Mouse (Mus musculus): ENCODE measurements around the gene Macf1. TPM values are rescaled to one million over a fixed set of nuclear protein-coding genes. Genes with fewer than 3 reads are reported as not detected.
"Not testable (repeated sequence)": the region's sequence is repeated elsewhere in the genome, so short reads cannot be mapped to it uniquely, and the experiment has no call there.

Macf1 gene
- total RNA-seq, 4 experiments from 2014 or later = 137 to 199 (median 157) TPM

GRCm38 (mm10) chr4:123633874-123634273 is 50.3 kb downstream of the Macf1 start:
- DNase-seq = no peak

- DNase-seq = peak; percentile 81
These were observed 50.8 kb downstream of the Macf1 start for GRCm38 (mm10) chr4:123633370-123633769.

GRCm38 (mm10) chr4:123632116-123632515 is 52.0 kb downstream of the Macf1 start:
- DNase-seq = not testable (repeated sequence)

- no peak for DNase-seq
These were observed 52.5 kb downstream of the Macf1 start for GRCm38 (mm10) chr4:123631654-123632053.

- no peak for DNase-seq
These were observed 56.5 kb downstream of the Macf1 start for GRCm38 (mm10) chr4:123627683-123628082.

GRCm38 (mm10) chr4:123625332-123626072 is 58.7 kb downstream of the Macf1 start:
- DNase-seq = no peak

- no peak for DNase-seq
These were observed 59.7 kb downstream of the Macf1 start for GRCm38 (mm10) chr4:123624438-123624837.

GRCm38 (mm10) chr4:123623742-123624151 is 60.4 kb downstream of the Macf1 start:
- DNase-seq = no peak

- DNase-seq = no peak
These were observed 62.4 kb downstream of the Macf1 start for GRCm38 (mm10) chr4:123621732-123622131.

- DNase-seq = no peak
These were observed 66.3 kb downstream of the Macf1 start for GRCm38 (mm10) chr4:123617727-123618389.

- DNase-seq = no peak
These were observed 67.2 kb downstream of the Macf1 start for GRCm38 (mm10) chr4:123616971-123617370.

- DNase-seq = no peak
These were observed 67.7 kb downstream of the Macf1 start for GRCm38 (mm10) chr4:123616501-123616900.

- no peak for DNase-seq
These were observed 70.7 kb downstream of the Macf1 start for GRCm38 (mm10) chr4:123613309-123613947.

GRCm38 (mm10) chr4:123611940-123612339 is 72.2 kb downstream of the Macf1 start:
- no peak for DNase-seq

GRCm38 (mm10) chr4:123611241-123611640 is 72.9 kb downstream of the Macf1 start:
- no peak for DNase-seq

GRCm38 (mm10) chr4:123607174-123607573 is 77.0 kb downstream of the Macf1 start:
- DNase-seq = no peak

- DNase-seq = no peak
These were observed 78.2 kb downstream of the Macf1 start for GRCm38 (mm10) chr4:123605948-123606347.

- no peak for DNase-seq
These were observed 78.9 kb downstream of the Macf1 start for GRCm38 (mm10) chr4:123605309-123605708.

GRCm38 (mm10) chr4:123602700-123603261 is 81.4 kb downstream of the Macf1 start:
- no peak for DNase-seq

GRCm38 (mm10) chr4:123601036-123601435 is 83.1 kb downstream of the Macf1 start:
- DNase-seq = no peak

GRCm38 (mm10) chr4:123598519-123599228 is 85.5 kb downstream of the Macf1 start:
- DNase-seq = no peak

- no peak for DNase-seq
These were observed 89.8 kb downstream of the Macf1 start for GRCm38 (mm10) chr4:123594381-123594806.
